Mouse (Mus musculus) layer of hippocampus, adult 9-10 months (tissue): ENCODE measurements around the gene Gmcl1.

Source experiments
- DNase-seq: peaks from one replicate; pipeline ENCODE4 v3.0.0; 2022; ENCODE audit warnings: low spot score

Gene Gmcl1

GRCm38 (mm10) chr6:86736313-86736712 is 3.1 kb upstream of the Gmcl1 start:
- DNase-seq = no peak

DNA sequence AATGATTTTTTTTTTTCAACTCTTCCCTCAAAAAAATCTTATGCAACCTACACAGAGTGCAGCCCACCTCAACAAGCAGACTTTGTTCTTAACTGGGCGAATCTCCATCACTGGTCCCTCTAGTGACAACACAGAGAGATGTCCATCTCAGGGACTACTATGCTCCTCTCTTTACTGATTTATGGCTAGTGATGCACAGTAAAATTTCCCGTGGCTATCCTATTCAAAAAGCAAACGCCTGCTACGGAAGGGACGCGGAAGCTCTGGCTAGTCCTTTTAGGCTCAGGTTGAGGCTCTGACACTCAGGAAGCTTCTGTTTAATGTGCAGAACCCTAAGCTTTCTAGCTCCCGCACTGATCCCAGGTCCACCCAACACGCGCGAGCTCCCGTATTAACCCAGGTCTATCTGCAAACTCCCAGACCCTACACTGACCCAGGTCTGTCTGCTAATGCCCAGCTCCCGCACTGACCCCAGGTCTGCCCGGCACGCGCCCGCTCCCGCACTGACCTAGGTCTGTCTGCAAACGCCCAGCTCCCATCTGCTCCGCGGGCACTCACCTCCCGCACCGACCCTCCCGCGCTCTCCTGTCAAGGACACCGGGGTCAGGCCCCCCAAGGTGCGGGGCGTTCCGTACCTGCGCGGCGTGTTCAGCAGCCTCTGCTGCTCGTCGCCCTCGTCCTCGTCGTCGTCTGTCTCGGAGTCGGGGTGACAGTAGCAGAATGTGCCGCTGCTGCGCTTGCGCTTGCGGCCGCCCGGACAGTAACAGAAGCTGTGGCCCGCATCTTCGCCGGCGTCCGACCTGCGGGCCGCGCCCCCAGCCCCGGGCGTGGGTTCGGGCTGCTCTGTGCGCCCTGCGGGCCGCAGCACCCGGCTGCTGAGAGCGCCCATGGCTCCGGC is 658 bp downstream of the Gmcl1 start:
- no peak for DNase-seq

DNA sequence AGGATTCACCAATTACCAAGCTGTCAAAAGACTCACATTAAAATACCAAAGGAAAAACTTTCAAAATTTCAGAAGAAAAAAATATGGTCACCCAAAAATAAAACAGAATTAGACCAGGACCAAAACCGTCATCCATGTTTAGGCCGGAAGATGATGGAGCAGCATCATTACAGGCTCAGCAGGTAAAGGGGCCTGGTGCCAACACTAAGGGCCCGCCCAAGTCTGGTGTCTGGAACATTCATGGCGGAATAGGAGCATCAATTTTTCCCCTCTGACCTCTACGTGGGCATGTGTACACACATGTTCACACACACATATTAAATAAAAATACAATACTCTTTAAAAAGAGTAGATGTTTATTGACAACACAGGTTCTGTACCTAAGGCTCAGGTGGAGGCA is 4.5 kb downstream of the Gmcl1 start:
- no peak for DNase-seq

- DNase-seq = no peak
Observed at GRCm38 (mm10) chr6:86721977-86722376, 11.2 kb downstream of the Gmcl1 start.

DNA sequence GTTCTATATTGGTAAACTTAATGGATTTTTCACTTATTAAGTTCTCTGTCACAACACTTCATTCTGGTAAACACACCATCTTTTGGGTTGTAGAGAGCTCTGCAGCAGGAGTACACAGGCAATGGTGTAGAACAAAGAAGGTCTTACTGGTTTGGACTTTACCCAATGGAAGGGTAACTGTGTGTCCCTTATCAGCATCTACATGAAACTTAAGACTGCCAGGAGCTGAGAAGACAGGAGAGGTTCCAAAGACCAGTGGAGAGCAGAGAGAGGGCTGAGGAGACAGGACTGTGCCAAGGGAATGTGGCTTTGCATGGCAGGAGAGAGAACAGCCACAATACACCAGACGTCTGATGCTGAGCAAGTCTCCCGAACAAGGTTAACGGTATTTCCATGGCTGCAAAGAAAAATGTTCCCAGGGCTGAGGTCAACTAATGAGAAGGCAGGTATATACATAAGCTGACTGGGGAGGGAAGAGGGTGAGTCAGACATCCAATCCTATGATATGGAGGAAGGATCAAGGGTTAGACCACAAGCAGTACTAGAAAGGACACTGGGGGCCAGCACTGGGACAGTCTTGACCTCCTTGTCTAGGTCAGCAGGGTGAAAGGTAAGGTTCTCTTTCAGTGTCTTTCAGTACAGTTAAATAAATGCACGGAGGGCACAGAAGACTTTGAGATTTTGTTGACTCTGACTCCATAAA is 25.0 kb downstream of the Gmcl1 start:
- DNase-seq = no peak

- no peak for DNase-seq
Observed at GRCm38 (mm10) chr6:86702577-86702976, 30.6 kb downstream of the Gmcl1 start.

- no peak for DNase-seq
Observed at GRCm38 (mm10) chr6:86697903-86698302, 35.3 kb downstream of the Gmcl1 start.

- DNase-seq = no peak
Observed at GRCm38 (mm10) chr6:86696213-86696612, 37.0 kb downstream of the Gmcl1 start.

DNA sequence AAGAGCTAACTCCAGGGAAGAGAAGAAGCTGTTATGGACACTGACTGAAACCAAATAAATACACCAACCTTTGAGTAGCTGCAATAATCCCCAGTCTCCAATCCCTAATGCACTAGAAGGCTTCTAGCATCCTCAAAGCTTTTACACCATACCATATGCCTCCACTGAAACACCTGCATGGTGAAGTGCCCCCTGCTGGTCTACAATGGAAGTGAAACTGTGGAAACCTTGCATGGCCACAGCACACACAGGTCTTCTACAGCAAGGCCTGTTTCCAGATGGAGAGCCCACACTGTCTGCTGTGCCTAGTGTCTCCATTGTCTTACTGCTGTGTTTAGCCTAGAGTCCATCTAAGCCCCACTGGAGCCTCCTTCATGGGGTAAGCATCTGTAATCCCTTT is 38.7 kb downstream of the Gmcl1 start:
- DNase-seq = no peak

- no peak for DNase-seq
Observed at GRCm38 (mm10) chr6:86689671-86690070, 43.5 kb downstream of the Gmcl1 start.

DNA sequence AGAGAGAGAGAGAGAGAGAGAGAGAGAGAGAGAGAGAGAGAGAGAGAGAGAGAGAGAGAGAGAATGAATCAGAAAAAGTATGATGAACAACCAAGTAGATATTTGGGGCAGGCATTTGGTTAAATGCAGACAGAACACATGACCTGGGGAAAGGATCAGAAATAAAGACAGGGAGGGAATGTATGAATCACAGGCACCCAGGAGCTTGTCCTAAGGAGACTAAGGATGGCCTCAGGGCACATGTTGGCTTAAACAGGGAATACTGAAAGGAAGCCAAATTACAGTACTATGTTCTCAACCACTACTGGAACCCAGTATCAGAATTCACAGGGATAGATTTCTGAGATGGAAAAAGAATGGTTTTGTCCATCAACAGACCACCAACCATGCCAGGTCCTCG is 46.2 kb downstream of the Gmcl1 start:
- no peak for DNase-seq

GRCm38 (mm10) chr6:86684655-86685011 is 48.5 kb downstream of the Gmcl1 start:
- no peak for DNase-seq

- DNase-seq = peak; percentile 73
Observed at GRCm38 (mm10) chr6:86683872-86684654, 49.1 kb downstream of the Gmcl1 start, which contains the start of gene Snrnp27. Snrnp27 (minus strand) TSS chr6:86684522.

GRCm38 (mm10) chr6:86681289-86681688 is 51.9 kb downstream of the Gmcl1 start:
- no peak for DNase-seq

GRCm38 (mm10) chr6:86678341-86678740 is 54.8 kb downstream of the Gmcl1 start:
- DNase-seq = no peak

- peak; percentile 67 for DNase-seq
Observed at GRCm38 (mm10) chr6:86670873-86671272, 62.3 kb downstream of the Gmcl1 start.

GRCm38 (mm10) chr6:86669240-86669727 is 63.9 kb downstream of the Gmcl1 start:
- peak; percentile 99 for DNase-seq

DNA sequence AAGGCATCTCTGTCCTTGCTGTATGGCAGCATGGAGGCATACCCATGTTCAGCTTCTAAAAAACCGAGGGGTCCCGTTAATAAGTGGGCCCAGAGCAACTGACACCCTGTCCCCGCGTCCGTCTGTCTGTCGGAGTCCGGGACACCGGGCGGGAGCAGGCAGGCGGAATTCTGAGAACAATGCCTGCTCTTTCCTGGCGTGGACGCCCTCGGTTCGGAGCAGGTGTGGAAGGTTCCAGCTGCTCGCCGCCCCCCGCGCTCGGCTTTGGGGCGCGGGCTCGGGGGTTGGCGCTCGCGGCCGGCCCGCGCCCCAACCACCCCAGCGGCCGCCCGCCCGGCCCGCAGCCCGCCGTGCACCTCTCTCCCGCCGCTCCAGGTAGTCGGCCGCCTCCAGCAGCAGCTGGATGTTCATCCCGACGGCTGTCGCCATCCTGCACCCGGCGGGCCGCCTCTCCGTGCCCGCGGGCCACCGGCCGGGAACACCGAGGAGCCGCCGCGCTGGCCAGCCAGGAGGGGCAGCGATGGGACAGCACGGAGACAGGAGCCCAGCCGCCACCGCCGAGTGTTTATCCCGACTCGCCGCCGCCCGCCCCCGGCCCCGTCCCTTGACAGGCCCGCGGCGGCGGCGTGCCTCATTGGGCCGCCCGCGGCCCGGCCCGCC is 64.5 kb downstream of the Gmcl1 start, which contains the start of gene Mxd1:
Mxd1 (minus strand) TSS at position 582 of the 660 bp plus-strand sequence.
- no peak for DNase-seq

DNA sequence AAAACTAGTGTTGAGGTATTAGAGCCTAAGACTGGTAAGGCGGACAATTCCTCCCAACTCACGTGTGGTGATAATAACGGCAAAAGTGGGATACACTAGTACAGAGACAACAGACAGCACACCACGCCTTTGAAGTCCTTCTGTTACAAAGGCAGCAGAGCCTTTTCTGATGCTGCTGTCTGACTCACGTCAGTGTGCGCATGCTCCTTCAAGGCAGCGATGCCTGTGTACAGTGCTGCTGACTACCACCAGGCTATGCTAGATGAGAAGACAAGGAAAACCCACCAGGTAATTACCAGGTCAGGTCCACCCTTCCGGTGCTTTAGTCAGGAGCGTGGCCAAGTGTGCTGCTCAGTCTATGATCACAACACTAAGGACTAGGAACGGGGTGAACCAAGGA is 66.1 kb downstream of the Gmcl1 start:
- DNase-seq = no peak

GRCm38 (mm10) chr6:86665560-86666307 is 67.4 kb downstream of the Gmcl1 start:
- no peak for DNase-seq

GRCm38 (mm10) chr6:86665076-86665475 is 68.1 kb downstream of the Gmcl1 start:
- no peak for DNase-seq
